Mouse (Mus musculus) liver, postnatal 0 days (tissue): ENCODE measurements around the gene Efna5.

Experiments used
- CTCF ChIP-seq: sonication (generic); IDR thresholded peaks from 2 replicates; pipeline ENCODE4 v1.5.1; 2016; ENCODE audit warnings: antibody characterized with exemption, low read depth
- EP300 ChIP-seq: IDR thresholded peaks from 2 replicates; pipeline ENCODE4 v1.6.1; 2016; ENCODE audit warnings: antibody characterized with exemption, low read depth, mild to moderate bottlenecking

- TF ChIP-seq CTCF (no peak), EP300 (no peak)
Measured at GRCm38 (mm10) chr17:62754638-62755037, 126.5 kb downstream of the Efna5 start.
